Mouse (Mus musculus) bone marrow macrophage, adult 2 months (primary cell): ENCODE measurements around the gene 5530401A14Rik.

Experiments
- CTCF ChIP-seq: IDR thresholded peaks from 2 replicates; pipeline ENCODE4 v1.5.1; 2012; ENCODE audit warnings: low read depth, mild to moderate bottlenecking, low read length, moderate library complexity
- POLR2A ChIP-seq: IDR thresholded peaks from 2 replicates; pipeline ENCODE4 v1.6.1; 2012; ENCODE audit warnings: mild to moderate bottlenecking, low read depth, low read length, borderline replicate concordance

- no peak for TF ChIP-seq CTCF
- TF ChIP-seq POLR2A: no peak
Measured at GRCm38 (mm10) chr11:81841001-81841400, 19.5 kb upstream of the 5530401A14Rik start.
